Mouse (Mus musculus): Measurements from ENCODE around the gene Tmem184a. TPM values are rescaled to one million over a fixed set of nuclear protein-coding genes. Genes with fewer than 3 reads are reported as not detected.

Gene Tmem184a
- polyA plus RNA-seq, 1 experiment from 2014 or later: 13.9 TPM

- peak within 1 kb of the TSS; percentile 79 for H3K9ac ChIP-seq (ENCODE audit: low read length)
- no peaks in the 10 kb centered on the region for H3K36me3 ChIP-seq (ENCODE audit: control insufficient read depth, insufficient read depth, low read length)
- H3K27ac ChIP-seq (ENCODE audit: low read length): peak within 1 kb of the TSS; percentile 62
- H3K27me3 ChIP-seq (ENCODE audit: control insufficient read depth, insufficient read depth, low read depth, low read length): no peaks in the 10 kb centered on the region
- H3K9me3 ChIP-seq (ENCODE audit: control insufficient read depth, low read length): no peaks in the 10 kb centered on the region
- H3K4me3 ChIP-seq (ENCODE audit: low read length): peak within 1 kb of the TSS; percentile 84
- H3K4me1 ChIP-seq (replicated peaks; ENCODE audit: control insufficient read depth, insufficient read depth, low read length): peaks cover 30% of the 10 kb centered on the region
- H3K4me2 ChIP-seq (ENCODE audit: low read depth, low read length): peak within 1 kb of the TSS; percentile 97
- peak; percentile 88 for ATAC-seq (ENCODE audit: low read depth)
- under 1% methylated on average over 92 of the region's 92 CpGs for whole genome bisulfite sequencing
Measured at GRCm38 (mm10) chr5:139791227-139792158, 28.2 kb downstream of the Tmem184a start, which contains the start of gene Mafk. TSS of gene Mafk (plus strand) at chr5:139791513.

GRCm38 (mm10) chr5:139789466-139789865 lies 30.3 kb downstream of the Tmem184a start:
- Histone ChIP-seq H3K27me3 (ENCODE audit: control insufficient read depth, insufficient read depth, low read depth, low read length) (no peaks in the 10 kb centered on the region), H3K4me1 (replicated peaks; ENCODE audit: control insufficient read depth, insufficient read depth, low read length) (peaks cover 22% of the 10 kb centered on the region), H3K36me3 (ENCODE audit: control insufficient read depth, insufficient read depth, low read length) (no peaks in the 10 kb centered on the region), H3K4me2 (ENCODE audit: low read depth, low read length) (no peak overlapping the region), H3K9me3 (ENCODE audit: control insufficient read depth, low read length) (no peaks in the 10 kb centered on the region), H3K27ac (ENCODE audit: low read length) (no peak overlapping the region), H3K9ac (ENCODE audit: low read length) (no peak overlapping the region), H3K4me3 (ENCODE audit: low read length) (no peak overlapping the region)
- WGBS: 47% methylated on average over 4 of the region's 4 CpGs
- ATAC-seq (ENCODE audit: low read depth): no peak

GRCm38 (mm10) chr5:139781406-139781805 lies 38.3 kb downstream of the Tmem184a start:
- Histone ChIP-seq H3K4me2 (ENCODE audit: low read depth, low read length) (no peak overlapping the region), H3K27me3 (ENCODE audit: control insufficient read depth, insufficient read depth, low read depth, low read length) (no peaks in the 10 kb centered on the region), H3K9ac (ENCODE audit: low read length) (no peak overlapping the region), H3K4me3 (ENCODE audit: low read length) (no peak overlapping the region), H3K27ac (ENCODE audit: low read length) (no peak overlapping the region), H3K9me3 (ENCODE audit: control insufficient read depth, low read length) (no peaks in the 10 kb centered on the region), H3K36me3 (ENCODE audit: control insufficient read depth, insufficient read depth, low read length) (no peaks in the 10 kb centered on the region), H3K4me1 (replicated peaks; ENCODE audit: control insufficient read depth, insufficient read depth, low read length) (no peaks in the 10 kb centered on the region)
- no peak for ATAC-seq (ENCODE audit: low read depth)
- 70% methylated on average over 8 of the region's 8 CpGs for WGBS

GRCm38 (mm10) chr5:139776966-139777365 lies 42.8 kb downstream of the Tmem184a start:
- Histone ChIP-seq H3K9ac (ENCODE audit: low read length) (no peak overlapping the region), H3K36me3 (ENCODE audit: control insufficient read depth, insufficient read depth, low read length) (peaks cover 13% of the 10 kb centered on the region), H3K4me1 (replicated peaks; ENCODE audit: control insufficient read depth, insufficient read depth, low read length) (peaks cover 7% of the 10 kb centered on the region; the same call in 1 of the 2 replicates), H3K27me3 (ENCODE audit: control insufficient read depth, insufficient read depth, low read depth, low read length) (no peaks in the 10 kb centered on the region), H3K27ac (ENCODE audit: low read length) (no peak overlapping the region), H3K4me3 (ENCODE audit: low read length) (no peak overlapping the region), H3K4me2 (ENCODE audit: low read depth, low read length) (no peak overlapping the region), H3K9me3 (ENCODE audit: control insufficient read depth, low read length) (no peaks in the 10 kb centered on the region)
- ATAC-seq (ENCODE audit: low read depth): no peak
- 82% methylated on average over 5 of the region's 5 CpGs for WGBS

DNA sequence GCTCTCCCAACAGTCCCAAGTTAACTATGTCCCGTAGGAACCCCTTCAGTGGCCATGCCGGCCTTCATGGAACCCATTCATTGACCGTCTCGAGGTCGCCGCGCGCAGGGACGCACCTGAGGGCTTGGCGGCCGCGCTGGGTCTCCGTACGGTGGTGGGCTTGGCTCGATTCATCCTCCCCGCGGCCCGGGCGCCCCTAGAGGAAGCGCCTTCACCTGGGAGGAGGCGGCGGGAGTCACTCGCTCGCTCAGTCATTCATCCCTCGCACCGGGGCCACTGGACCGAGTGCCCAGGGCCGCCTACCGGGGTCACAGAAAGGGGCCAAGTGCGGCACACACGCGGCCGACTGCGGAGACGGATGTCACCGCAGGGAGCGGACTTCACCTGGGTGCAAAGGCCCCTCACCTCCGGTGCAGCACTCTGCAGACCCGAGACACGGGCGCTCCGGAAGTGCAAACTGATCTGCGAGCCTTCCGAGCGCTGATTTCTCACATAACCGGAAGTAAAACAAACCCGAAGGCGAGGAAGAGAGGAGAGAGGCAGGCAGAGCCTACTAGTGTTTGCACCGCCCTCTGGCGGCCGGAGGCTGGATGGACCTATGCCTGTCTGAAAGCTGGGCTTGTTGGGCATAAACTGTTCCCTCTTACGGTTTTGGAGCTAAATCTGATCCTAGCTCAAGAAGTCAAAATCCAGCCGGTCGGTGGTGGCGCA lies 44.3 kb downstream of the Tmem184a start, which contains the start of gene Ints1:
Gene Ints1 (minus strand): TSS at position 459 of the 711 bp plus-strand sequence.
- H3K27me3 ChIP-seq (ENCODE audit: control insufficient read depth, insufficient read depth, low read depth, low read length): no peaks in the 10 kb centered on the region
- H3K4me3 ChIP-seq (ENCODE audit: low read length): peak within 1 kb of the TSS; percentile 98
- peak within 1 kb of the TSS; percentile 17; the same call in 1 of the 2 replicates for H3K27ac ChIP-seq (ENCODE audit: low read length)
- H3K4me1 ChIP-seq (replicated peaks; ENCODE audit: control insufficient read depth, insufficient read depth, low read length): peaks cover 7% of the 10 kb centered on the region; the same call in 1 of the 2 replicates
- WGBS: under 1% methylated on average over 55 of the region's 55 CpGs
- peak; percentile 95 for ATAC-seq (ENCODE audit: low read depth)
- H3K4me2 ChIP-seq (ENCODE audit: low read depth, low read length): peak within 1 kb of the TSS; percentile 87
- H3K9ac ChIP-seq (ENCODE audit: low read length): peak within 1 kb of the TSS; percentile 83
- H3K9me3 ChIP-seq (ENCODE audit: control insufficient read depth, low read length): no peaks in the 10 kb centered on the region
- H3K36me3 ChIP-seq (ENCODE audit: control insufficient read depth, insufficient read depth, low read length): peaks cover 28% of the 10 kb centered on the region

- Histone ChIP-seq H3K9me3 (ENCODE audit: control insufficient read depth, low read length) (no peaks in the 10 kb centered on the region), H3K4me2 (ENCODE audit: low read depth, low read length) (no peak overlapping the region), H3K27me3 (ENCODE audit: control insufficient read depth, insufficient read depth, low read depth, low read length) (no peaks in the 10 kb centered on the region), H3K4me3 (ENCODE audit: low read length) (no peak overlapping the region), H3K27ac (ENCODE audit: low read length) (no peak overlapping the region), H3K9ac (ENCODE audit: low read length) (no peak overlapping the region), H3K4me1 (replicated peaks; ENCODE audit: control insufficient read depth, insufficient read depth, low read length) (no peaks in the 10 kb centered on the region), H3K36me3 (ENCODE audit: control insufficient read depth, insufficient read depth, low read length) (peaks cover 67% of the 10 kb centered on the region)
- WGBS: 89% methylated on average over 8 of the region's 8 CpGs
- ATAC-seq (ENCODE audit: low read depth): no peak
Measured at GRCm38 (mm10) chr5:139768216-139768615, 51.5 kb downstream of the Tmem184a start.

DNA sequence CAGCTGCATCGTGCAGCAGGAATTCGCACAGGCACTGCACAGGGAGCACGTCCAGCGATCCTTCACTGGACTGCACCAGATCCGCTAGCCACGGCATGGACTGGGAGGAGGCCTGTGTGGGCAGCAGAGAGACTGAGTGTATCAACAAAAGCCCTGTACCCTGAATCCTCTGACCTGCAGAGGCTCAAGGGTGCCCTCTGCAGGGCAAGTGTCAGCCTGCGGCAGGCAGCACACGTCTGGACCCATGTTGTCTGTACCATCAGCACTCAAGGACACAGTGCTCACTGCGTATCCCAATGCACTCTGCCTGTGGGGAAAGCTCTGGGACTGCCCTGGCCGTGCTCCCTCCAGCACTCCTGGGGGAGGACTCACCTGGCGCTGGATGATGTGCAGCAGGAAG lies 55.4 kb downstream of the Tmem184a start:
- Histone ChIP-seq H3K4me2 (ENCODE audit: low read depth, low read length) (no peak overlapping the region), H3K9me3 (ENCODE audit: control insufficient read depth, low read length) (no peaks in the 10 kb centered on the region), H3K9ac (ENCODE audit: low read length) (no peak overlapping the region), H3K4me3 (ENCODE audit: low read length) (no peak overlapping the region), H3K27me3 (ENCODE audit: control insufficient read depth, insufficient read depth, low read depth, low read length) (no peaks in the 10 kb centered on the region), H3K36me3 (ENCODE audit: control insufficient read depth, insufficient read depth, low read length) (peaks cover 63% of the 10 kb centered on the region), H3K27ac (ENCODE audit: low read length) (no peak overlapping the region), H3K4me1 (replicated peaks; ENCODE audit: control insufficient read depth, insufficient read depth, low read length) (no peaks in the 10 kb centered on the region)
- ATAC-seq (ENCODE audit: low read depth): 0 out of 2 replicates have a peak, but pooled peaks have one; percentile 24
- 74% methylated on average over 11 of the region's 11 CpGs for WGBS

GRCm38 (mm10) chr5:139758096-139758495 lies 61.6 kb downstream of the Tmem184a start:
- WGBS: 83% methylated on average over 16 of the region's 16 CpGs
- Histone ChIP-seq H3K27me3 (ENCODE audit: control insufficient read depth, insufficient read depth, low read depth, low read length) (no peaks in the 10 kb centered on the region), H3K36me3 (ENCODE audit: control insufficient read depth, insufficient read depth, low read length) (peaks cover 56% of the 10 kb centered on the region), H3K27ac (ENCODE audit: low read length) (no peak overlapping the region), H3K4me1 (replicated peaks; ENCODE audit: control insufficient read depth, insufficient read depth, low read length) (no peaks in the 10 kb centered on the region), H3K4me2 (ENCODE audit: low read depth, low read length) (no peak overlapping the region), H3K9ac (ENCODE audit: low read length) (no peak overlapping the region), H3K9me3 (ENCODE audit: control insufficient read depth, low read length) (no peaks in the 10 kb centered on the region), H3K4me3 (ENCODE audit: low read length) (no peak overlapping the region)
- ATAC-seq (ENCODE audit: low read depth): no peak

GRCm38 (mm10) chr5:139756586-139756985 lies 63.1 kb downstream of the Tmem184a start:
- 90% methylated on average over 2 of the region's 2 CpGs for WGBS
- no peak overlapping the region for H3K27ac ChIP-seq (ENCODE audit: low read length)
- peaks cover 51% of the 10 kb centered on the region for H3K36me3 ChIP-seq (ENCODE audit: control insufficient read depth, insufficient read depth, low read length)
- no peaks in the 10 kb centered on the region for H3K4me1 ChIP-seq (replicated peaks; ENCODE audit: control insufficient read depth, insufficient read depth, low read length)
- no peak overlapping the region for H3K4me2 ChIP-seq (ENCODE audit: low read depth, low read length)
- H3K9me3 ChIP-seq (ENCODE audit: control insufficient read depth, low read length): no peaks in the 10 kb centered on the region
- H3K9ac ChIP-seq (ENCODE audit: low read length): no peak overlapping the region
- no peak for ATAC-seq (ENCODE audit: low read depth)
- no peak overlapping the region for H3K4me3 ChIP-seq (ENCODE audit: low read length)
- no peaks in the 10 kb centered on the region for H3K27me3 ChIP-seq (ENCODE audit: control insufficient read depth, insufficient read depth, low read depth, low read length)
